Mouse (Mus musculus): ENCODE results near the gene Rictor. TPM values are rescaled to one million over a fixed set of nuclear protein-coding genes. Genes with fewer than 3 reads are reported as not detected.

Rictor gene
- total RNA-seq, 1 experiment from 2014 or later = 55.8 TPM

Other genes starting within 250 kb of the Rictor start
- gene Fyb, start 185.5 kb upstream of the Rictor start, total RNA-seq (2017) = 40.5 and 132 TPM in 2 replicates
- gene Osmr, start 166.6 kb downstream of the Rictor start, total RNA-seq (2017) = not detected in 2 replicates

Data from common myeloid progenitor, adult 5-6 weeks (primary cell).